Mouse (Mus musculus) lung, adult 2 months (tissue): Measurements from ENCODE around the gene Pdzd11. TPM values are rescaled to one million over a fixed set of nuclear protein-coding genes. Genes with fewer than 3 reads are reported as not detected.

Experiments used
- DNase-seq: peaks from one replicate; pipeline ENCODE4 v3.0.0; 2022
- H3K4me1 ChIP-seq: fragments of 200-500 bp; 2 replicates; pipeline ENCODE4 v1.6.1; 2011; ENCODE audit warnings: low read length; ENCODE audit not compliant: control insufficient read depth, insufficient read depth
- H3K4me3 ChIP-seq: fragments of 200-500 bp; replicated peaks from 2 replicates; pipeline ENCODE3; 2011; ENCODE audit warnings: low read depth, mild to moderate bottlenecking, control low read depth, low read length; ENCODE audit errors: extremely low read depth
- CTCF ChIP-seq: fragments of 200-500 bp; IDR thresholded peaks from 2 replicates; pipeline ENCODE4 v1.5.1; 2011; ENCODE audit warnings: mild to moderate bottlenecking, low read length, control low read depth; ENCODE audit not compliant: insufficient read depth
- POLR2A ChIP-seq: fragments of 200-500 bp; IDR thresholded peaks from 2 replicates; pipeline ENCODE4 v1.6.1; 2011; ENCODE audit warnings: low read depth, mild to moderate bottlenecking, control low read depth, low read length, borderline replicate concordance; ENCODE audit errors: extremely low read depth
- WGBS: fragments of 180-500 bp; shearing (Covaris S2); methylation state at CpG from one replicate; pipeline ENCODE4 v1.1.7; 2018; 5-methylcytosine and 5-hydroxymethylcytosine counted together
- polyA plus RNA-seq: library from polyadenylated mRNA; depleted of rRNA; stranded (reverse); fragments of >200 nt; gene quantifications from 2 replicates; pipeline ENCODE4 v1.2.3, GENCODE M21; 2012; rRNA removed

The Pdzd11 gene
- polyA plus RNA-seq: 15.1 and 22.5 TPM in 2 replicates

- WGBS: 34% methylated on average over 62 of the region's 62 CpGs
- DNase-seq: peak; percentile 77
- peak within 1 kb of the TSS; percentile 83 for H3K4me3 ChIP-seq
- H3K4me1 ChIP-seq: peaks cover 2% of the 10 kb centered on the region; the same call in 1 of the 2 replicates
- TF ChIP-seq POLR2A (peak; percentile 76; the same call in 1 of the 2 replicates), CTCF (no peak)
Measured at GRCm38 (mm10) chrX:100625802-100626793, at the start of gene Pdzd11. Gene Pdzd11, minus strand, starts transcription at chrX:100626568.

GRCm38 (mm10) chrX:100664825-100665224 lies 38.5 kb upstream of the Pdzd11 start:
- WGBS: 92% methylated on average over 2 of the region's 2 CpGs
- Histone ChIP-seq H3K4me1 (no peaks in the 10 kb centered on the region), H3K4me3 (no peak overlapping the region)
- TF ChIP-seq POLR2A: no peak
- TF ChIP-seq CTCF: no peak
- DNase-seq: no peak

- TF ChIP-seq CTCF: no peak
- TF ChIP-seq POLR2A: no peak
- Histone ChIP-seq H3K4me1 (no peaks in the 10 kb centered on the region), H3K4me3 (no peak overlapping the region)
- no peak for DNase-seq
Measured at GRCm38 (mm10) chrX:100652848-100653247, 26.5 kb upstream of the Pdzd11 start.

GRCm38 (mm10) chrX:100638477-100638876 lies 12.1 kb upstream of the Pdzd11 start:
- Histone ChIP-seq H3K4me1 (no peaks in the 10 kb centered on the region), H3K4me3 (peak overlapping the region; percentile 3)
- no peak for TF ChIP-seq POLR2A
- TF ChIP-seq CTCF: no peak
- WGBS: 74% methylated on average over 8 of the region's 8 CpGs
- DNase-seq: no peak

GRCm38 (mm10) chrX:100629076-100629475 lies 2.7 kb upstream of the Pdzd11 start:
- no peak for TF ChIP-seq CTCF
- TF ChIP-seq POLR2A: no peak
- WGBS: 91% methylated on average over 2 of the region's 2 CpGs
- no peak for DNase-seq
- H3K4me1 ChIP-seq: peaks cover 2% of the 10 kb centered on the region; the same call in 1 of the 2 replicates
- H3K4me3 ChIP-seq: no peak overlapping the region

- H3K4me1 ChIP-seq: peaks cover 2% of the 10 kb centered on the region; the same call in 1 of the 2 replicates
- peak within 1 kb of the TSS; percentile 83 for H3K4me3 ChIP-seq
- no peak for TF ChIP-seq POLR2A
- TF ChIP-seq CTCF: no peak
- no peak for DNase-seq
- 28% methylated on average over 3 of the region's 3 CpGs for WGBS
Measured at GRCm38 (mm10) chrX:100625546-100625801, 894 bp downstream of the Pdzd11 start, which contains the start of gene Kif4. Gene Kif4, plus strand, starts transcription at chrX:100625737.

GRCm38 (mm10) chrX:100625146-100625545 lies 1.2 kb downstream of the Pdzd11 start:
- no peak for DNase-seq
- TF ChIP-seq POLR2A: no peak
- TF ChIP-seq CTCF: no peak
- Histone ChIP-seq H3K4me1 (peaks cover 2% of the 10 kb centered on the region; the same call in 1 of the 2 replicates), H3K4me3 (peak overlapping the region; percentile 28)
- 45% methylated on average over 7 of the region's 7 CpGs for WGBS

- DNase-seq: no peak
- Histone ChIP-seq H3K4me3 (no peak overlapping the region), H3K4me1 (peaks cover 2% of the 10 kb centered on the region; the same call in 1 of the 2 replicates)
- TF ChIP-seq CTCF (no peak), POLR2A (no peak)
- WGBS: 85% methylated on average over 4 of the region's 4 CpGs
Measured at GRCm38 (mm10) chrX:100624242-100624641, 2.1 kb downstream of the Pdzd11 start.

- no peak for DNase-seq
- Histone ChIP-seq H3K4me1 (peaks cover 2% of the 10 kb centered on the region; the same call in 1 of the 2 replicates), H3K4me3 (no peak overlapping the region)
- TF ChIP-seq CTCF (no peak), POLR2A (no peak)
- 44% methylated on average over 2 of the region's 2 CpGs for WGBS
Measured at GRCm38 (mm10) chrX:100621366-100621765, 5.0 kb downstream of the Pdzd11 start.
